Mouse (Mus musculus) gastrocnemius, adult 8-10 months (tissue): Measurements from ENCODE around the gene 4930455H04Rik. TPM values are rescaled to one million over a fixed set of nuclear protein-coding genes. Genes with fewer than 3 reads are reported as not detected.

ENCODE experiments used
- DNase-seq, 2 experiments: peaks; one replicate each; pipeline ENCODE4 v3.0.0; 2022; ENCODE audit warnings: low spot score in 2 of 2
- total RNA-seq, 4 experiments: library from RNA; stranded (reverse); gene quantifications; 2 replicates each; pipeline ENCODE4 v1.2.4; 2022

4930455H04Rik gene
- total RNA-seq, 4 experiments from 2014 or later, result 0.31 TPM; not detected in 3

DNA sequence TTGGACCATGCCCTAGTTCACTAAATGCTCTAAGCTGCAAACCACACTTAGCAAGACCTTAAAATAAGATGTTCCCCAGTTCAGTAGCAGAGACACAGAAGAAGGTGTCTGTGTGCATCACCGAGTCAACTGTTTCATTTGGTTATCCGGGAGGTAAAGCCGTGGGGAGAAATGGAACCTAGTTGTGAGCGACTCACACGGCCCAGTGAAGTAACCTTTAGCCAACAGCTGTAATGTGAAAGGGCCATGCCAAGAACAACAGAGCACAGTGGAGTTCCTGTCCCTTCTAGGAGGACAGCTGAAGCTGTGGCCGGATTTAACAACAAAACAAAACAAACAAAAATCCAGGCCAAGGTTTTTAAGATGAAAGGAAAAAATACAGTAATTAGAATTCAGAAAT is 1.3 kb upstream of the 4930455H04Rik start:
- DNase-seq, result no peak

DNA sequence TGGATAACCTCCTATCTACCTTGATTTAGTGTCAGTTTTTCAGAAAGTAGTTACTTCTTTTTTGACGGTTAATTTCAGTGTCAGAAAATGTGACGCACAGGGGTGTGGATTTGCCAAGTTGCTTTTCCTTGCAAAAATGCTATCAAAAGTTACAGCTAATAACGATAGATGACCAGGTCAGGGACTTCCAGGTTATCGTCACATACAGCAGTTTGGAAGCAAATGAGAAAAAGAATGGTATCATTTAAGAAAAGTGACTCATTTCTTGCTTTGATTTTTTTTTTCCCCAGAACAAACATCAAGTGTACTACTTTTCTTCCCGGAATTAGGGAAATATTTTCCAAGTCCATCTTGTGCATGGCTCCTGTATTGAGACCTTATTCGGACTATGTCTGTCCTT is 631 bp upstream of the 4930455H04Rik start:
- DNase-seq, result no peak

DNA sequence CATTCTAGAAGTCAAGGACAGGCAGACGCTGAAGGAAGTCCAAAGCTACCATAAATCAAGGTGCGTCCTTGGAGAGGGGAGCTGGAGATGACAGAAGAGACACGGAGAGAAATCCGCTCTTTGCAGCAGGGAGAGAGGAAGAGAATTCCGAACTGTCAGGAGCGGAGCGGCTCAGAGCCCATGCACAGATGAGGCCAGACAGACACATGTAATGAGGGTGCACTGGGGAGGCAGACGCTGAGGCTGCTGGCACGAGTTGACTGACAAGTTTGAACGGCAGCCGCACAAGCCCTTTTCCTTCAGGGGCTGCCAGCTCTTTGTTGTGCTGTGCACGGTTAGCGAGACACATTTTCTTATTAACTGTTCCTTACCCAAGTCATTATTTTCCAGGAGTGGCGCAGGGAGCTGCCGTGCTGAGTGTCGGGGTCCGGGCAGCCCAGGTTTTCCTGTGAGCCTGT is 502 bp downstream of the 4930455H04Rik start, which contains the start of gene Palmd:
Gene Palmd, minus strand, starts transcription at position 448 of the 458 bp plus-strand sequence.
- DNase-seq, result peak in 1 of 2 experiments; percentile 29

DNA sequence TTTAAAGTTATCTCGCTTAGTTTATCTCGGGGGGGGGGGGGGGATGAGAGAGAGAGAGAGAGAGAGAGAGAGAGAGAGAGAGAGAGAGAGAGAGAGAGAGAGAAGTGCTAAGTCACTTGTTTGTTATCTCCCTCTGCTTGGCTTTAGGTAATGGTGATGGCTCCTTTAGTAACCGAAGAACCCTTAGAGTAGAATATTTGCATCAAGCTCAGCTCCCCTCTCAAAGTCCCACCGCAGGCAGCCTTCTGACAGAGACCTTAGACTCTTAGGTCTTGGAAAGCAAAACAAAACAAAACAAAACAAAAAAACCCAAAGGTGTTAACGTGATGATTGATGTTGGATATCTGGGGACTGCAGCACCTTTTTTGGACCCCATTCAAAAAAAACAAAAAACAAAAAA is 936 bp downstream of the 4930455H04Rik start:
- no peak for DNase-seq

DNA sequence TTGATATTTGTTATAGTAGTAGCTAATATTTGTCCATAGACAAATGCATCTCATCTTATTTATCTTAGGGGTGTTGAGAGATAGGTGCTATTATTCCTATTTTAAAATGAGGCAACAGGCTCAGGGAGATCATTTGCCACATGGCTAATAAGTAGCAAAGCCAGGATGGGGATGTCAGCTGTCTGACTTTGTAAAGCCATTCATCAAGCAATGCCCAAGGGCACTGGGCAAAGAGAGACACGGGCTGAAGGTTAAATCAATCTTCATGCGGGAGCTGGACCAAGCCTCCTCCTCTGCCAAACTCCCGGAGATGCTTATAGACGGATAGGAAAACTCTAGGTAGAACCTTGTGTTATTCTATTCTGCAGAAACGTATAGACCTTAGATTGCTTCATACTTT is 1.7 kb downstream of the 4930455H04Rik start:
- no peak for DNase-seq

DNA sequence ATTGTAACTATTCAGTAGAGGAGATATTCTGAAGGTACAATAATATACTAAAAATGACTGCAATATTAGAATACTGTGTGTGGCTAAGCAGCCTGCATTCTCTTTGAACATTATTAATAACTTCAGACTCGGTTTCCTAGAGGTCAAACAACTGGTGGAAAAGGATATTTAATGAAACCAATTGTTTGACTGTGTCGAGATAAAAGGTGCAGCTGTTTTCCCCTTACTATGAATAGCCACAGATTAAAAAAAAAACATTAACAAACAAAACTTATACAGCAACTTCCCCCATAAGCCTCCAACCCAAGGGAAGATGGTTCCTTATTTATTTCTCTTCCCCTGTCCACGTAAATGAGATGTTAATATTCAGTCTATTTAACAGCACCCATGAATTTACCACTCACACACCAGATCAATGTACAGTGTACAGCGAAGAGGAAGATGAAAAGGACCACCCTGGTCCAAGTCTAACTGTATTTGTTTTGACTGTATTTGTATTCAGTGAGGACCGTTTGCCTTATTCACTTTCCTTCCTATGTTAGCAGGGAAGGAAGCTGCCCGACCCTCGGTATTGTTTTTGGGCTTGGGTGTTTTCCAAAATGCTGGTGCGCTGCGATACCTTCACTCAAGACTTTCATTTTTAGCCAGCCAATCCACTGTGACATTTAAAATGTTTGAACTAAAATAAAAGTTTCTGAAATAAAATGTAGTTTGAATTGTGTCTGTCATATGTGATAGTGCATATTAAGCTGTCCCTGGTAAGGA is 13.9 kb downstream of the 4930455H04Rik start:
- no peak for DNase-seq

DNA sequence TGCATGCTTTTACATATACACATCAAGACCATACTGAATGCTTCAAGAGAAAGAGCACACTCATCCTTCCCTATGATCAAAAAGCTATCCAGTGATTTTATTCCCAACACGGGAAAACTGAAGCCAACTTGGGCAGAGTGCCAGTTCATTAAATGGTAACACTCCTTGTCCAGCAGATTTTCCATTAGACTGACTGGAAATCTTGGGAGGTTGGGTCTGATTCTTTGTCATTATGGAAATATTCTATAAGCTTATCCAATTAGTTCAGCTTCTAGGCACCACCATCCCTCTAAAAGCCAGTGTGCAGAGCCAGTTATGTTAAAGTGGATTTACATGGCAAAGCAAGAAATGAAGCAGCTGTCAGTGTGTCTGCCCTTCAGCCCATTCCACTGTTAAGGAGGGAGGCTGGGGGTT is 17.0 kb downstream of the 4930455H04Rik start:
- DNase-seq, result no peak

DNA sequence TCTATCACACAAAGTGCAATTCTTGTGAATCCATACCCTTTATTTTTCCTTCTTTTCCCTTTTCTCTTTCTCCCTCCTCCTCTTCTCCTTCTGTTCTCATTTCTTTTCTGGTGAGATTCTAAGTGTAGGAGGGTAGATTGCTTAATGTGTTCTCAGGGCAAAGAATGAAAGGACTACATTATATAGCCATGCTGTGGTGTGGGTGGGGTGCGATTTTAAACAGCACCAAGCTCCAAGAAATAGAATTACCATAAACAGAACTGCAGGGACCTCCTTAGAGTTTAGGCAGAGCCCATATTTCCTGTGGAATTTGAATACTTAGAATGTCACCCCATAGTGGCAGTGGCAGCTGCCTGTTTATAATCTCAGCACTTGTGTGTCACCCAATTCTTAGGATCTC is 17.7 kb downstream of the 4930455H04Rik start:
- no peak for DNase-seq

DNA sequence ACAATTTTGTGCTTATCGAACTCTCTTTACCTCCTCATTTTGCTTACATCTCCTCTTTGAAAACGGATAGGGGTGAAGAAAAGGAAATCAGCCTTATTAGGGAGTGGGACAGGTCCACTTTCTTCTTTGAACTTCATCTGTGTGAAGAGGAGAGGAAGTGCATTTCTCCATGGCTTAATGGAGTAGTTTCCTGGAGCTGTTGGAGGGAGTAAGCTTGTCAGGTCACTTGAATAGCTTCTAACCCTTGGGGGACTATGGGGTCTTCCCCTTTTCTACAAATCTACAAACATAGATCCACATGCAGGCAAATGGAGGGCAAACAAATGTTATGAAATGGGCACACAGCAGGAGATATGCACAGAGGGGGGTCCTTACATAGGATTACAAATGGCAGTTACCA is 18.4 kb downstream of the 4930455H04Rik start:
- no peak for DNase-seq

DNA sequence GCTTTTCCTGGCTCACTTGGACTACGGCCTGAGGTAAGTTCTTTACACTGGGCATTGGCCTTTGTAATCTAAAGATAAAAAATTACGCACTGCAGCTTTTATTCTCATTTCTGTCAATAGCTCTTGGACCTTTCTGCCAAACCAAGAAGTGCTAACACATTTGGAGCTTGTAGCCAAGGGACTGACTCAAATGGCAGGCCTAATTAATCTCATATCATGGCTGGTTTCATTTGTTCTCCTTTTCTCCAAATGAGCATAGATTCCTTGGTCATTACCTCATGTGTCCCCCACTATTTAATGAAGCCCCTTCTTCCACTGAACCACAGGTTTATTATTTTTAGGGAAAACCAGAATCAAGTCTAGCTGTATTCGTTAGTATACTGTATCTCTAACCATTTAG is 20.2 kb downstream of the 4930455H04Rik start:
- no peak for DNase-seq

DNA sequence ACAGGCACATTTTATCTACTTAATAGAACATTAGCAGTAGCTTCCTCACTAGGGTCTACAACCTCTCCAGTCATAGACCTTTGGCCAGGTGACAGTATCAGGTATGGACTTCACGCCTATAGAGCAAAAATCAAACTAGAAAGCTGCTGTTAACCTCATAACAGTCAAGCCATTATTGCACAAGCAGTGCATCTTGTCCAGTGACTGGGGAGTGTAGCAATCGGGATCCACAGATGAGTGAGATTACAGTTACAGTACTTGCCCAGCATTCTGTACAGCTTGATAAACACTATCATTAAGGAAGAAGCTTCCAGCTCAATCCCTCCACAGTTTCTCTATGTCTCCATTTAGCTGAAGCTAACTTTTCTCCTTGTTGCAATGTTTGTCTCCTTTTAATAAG is 23.1 kb downstream of the 4930455H04Rik start:
- no peak for DNase-seq

DNA sequence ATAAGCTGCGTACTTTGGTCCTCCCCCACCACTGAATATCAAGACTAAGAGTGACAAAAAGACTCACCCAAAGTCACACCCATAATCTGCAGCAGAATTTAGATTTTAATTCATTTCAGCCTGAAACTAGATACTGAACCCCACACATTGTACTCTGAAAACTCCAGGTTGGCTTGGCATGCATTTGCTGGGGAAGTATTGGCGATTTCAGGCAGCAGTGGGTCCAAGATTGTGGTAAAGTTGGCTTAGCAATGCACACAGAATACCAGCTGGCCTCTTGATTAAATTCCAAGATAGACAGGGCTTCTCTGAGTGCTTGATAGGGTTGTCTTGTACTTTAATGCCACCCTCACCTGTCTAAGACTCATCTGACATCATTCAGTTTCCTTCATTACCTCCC is 24.9 kb downstream of the 4930455H04Rik start:
- no peak for DNase-seq

DNA sequence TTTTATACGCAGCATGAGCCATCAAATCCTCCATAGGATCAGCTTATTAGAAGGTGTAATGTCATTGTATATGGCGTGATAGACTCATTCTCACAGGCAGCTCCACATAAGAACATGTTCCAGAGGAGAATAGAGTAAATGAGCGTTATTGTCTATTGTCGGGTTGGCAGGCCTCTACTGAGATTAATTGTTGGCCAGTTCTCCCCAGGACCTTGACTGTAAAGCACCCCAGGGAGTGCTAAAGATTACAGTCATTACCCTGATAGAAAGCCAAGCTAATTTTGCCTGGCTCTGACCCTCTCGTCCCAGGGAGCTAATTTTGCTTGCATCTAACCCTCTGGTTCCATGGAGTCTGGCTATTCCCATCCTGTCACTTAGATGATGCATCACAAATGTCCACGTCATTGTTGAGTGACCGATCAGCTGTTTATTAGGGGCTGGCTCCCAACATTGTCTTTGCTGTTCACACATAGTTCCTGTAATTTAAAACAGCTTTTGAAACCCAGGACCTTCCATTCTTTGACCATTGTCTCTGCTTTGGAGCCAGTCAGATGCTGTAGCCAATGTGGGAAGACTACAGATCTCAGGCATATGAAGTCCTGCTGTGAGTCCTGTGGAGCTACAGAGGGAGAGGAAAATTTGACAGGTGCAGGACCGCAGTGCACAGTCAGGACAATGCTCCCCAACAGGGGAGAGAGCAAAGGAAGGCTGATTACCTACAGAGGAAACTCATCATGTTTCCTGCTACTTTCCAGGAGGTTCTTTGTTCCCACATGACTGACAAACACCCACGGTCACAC is 33.8 kb downstream of the 4930455H04Rik start:
- no peak for DNase-seq

DNA sequence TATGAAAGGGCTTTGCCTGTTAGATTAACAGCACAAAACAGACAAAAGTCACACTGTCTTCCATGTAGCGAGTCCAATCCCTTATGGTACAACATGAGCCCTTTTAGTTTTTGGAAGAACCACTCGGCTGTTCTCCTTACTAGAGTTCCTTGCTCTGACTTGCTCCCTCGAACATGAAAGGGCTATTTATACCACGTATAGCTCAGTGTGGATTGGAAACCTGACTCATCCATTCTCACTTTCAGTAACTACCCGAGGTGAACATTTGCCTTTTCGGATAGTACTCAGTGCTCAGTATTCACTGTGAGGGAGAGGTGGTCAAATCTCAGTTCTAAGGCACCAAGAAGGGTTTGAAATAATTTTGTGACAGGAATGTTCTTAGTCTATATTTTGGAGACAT is 35.3 kb downstream of the 4930455H04Rik start:
- no peak for DNase-seq

DNA sequence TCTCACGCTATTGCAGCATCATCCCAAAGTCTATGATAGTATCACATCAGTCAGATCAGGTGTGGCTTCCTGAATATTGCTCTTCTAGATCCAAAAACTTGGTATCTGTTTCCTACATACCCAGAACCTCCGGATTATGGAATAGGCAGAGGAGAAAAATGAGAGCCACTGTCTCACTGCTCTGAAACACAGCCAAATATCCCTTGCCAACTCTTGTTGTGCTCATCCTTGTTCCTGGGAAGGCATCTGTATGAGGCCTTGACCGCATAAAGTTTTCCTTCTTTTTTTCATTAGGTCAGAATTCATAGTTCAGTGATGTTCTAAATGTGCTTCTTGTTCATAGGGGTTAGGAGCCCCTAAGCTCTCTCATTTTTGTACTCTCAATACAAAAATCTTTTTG is 38.6 kb downstream of the 4930455H04Rik start:
- no peak for DNase-seq

DNA sequence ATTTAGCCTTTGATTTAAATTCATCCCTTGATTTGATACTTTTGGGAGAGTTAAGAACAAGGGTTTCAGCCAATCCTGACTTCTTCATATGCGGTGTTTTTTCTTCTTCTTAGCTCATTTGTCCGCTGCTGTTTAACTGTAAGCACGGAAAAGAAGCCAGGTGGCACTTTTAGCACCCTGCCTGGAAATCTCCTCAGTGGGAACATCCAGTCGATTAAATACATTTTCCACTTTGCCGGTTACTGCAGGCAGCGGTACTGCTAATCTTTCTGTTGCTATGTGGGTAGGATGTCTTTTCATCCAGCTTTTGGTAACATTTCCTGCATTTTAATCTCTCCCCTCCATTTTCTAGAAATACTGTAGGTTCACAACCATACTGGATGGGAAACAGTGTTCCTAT is 39.3 kb downstream of the 4930455H04Rik start:
- no peak for DNase-seq

DNA sequence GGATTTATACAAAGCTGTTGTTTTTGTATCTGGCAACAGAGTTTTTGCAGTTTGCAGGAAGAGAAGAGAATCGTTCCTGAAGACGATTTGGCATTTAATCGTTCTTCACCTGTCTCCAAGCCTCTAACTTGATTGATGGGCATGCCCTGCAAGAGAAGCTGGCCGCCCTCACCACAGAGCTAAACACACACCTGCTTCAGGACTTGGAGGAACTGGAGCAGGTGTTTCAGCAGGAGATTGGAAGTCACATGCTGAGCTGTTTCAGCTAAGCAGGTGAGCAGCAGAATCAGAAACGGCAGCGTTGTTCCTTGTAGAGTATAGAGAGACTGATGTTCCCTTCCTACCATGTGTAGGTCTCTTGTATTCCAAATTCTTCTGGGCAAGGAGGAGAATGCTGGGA is 42.1 kb downstream of the 4930455H04Rik start:
- DNase-seq, result no peak

DNA sequence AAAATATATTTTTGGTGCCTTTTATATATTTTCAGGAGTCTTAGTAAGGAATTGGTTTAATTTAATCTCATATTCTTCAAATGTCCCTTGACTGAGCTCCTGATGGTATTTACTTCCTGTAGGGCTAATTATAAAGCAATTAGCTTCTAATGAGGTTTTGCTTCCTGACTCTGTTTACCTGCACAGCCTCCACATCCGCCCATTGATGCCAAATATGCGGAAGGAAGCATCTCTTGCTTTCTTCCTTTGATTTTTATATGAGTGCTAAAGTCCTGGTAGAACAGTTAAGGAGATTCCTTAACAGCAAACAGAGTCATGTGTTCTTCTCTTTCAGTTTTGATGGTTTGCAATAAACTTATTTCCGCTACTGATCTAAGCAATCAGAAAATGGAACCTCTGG is 52.3 kb downstream of the 4930455H04Rik start:
- DNase-seq, result no peak

DNA sequence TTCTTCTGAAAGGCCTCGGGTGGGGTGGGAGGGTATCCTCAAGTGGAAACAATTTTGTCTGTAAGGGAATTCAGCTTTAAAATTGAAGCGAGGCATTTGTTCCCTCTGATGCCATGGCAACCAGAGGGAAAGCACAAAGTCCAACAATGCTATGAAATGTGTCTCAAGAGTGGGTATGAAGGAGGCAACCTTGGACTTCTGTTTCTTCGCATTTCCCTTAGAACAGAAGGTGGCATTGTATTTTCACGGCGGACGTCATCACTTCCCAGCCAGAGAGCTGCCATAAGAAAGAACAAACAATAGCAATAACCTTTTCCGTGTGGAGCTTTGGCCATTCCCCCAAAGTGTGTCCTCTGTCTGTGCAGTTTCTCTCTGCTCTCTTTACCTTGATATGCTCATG is 53.8 kb downstream of the 4930455H04Rik start:
- DNase-seq, result no peak

DNA sequence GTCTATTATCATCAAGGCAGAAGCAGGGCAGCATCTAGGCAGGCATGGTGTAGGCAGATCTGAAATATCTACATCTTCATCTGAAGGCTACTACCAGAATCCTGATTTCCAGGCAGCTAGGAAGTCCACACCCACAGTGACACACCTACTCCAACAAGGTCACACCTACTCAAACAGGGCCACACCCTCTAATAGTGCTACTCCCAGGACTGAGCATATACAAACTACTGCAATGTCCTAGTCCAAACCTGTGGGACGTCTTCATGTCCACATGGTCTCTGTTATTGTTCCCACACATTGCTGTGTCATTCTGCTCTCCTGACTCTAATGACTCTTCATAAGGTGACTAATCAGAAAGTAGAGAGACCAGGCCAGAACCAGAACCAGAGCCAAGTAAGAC is 56.0 kb downstream of the 4930455H04Rik start:
- no peak for DNase-seq

DNA sequence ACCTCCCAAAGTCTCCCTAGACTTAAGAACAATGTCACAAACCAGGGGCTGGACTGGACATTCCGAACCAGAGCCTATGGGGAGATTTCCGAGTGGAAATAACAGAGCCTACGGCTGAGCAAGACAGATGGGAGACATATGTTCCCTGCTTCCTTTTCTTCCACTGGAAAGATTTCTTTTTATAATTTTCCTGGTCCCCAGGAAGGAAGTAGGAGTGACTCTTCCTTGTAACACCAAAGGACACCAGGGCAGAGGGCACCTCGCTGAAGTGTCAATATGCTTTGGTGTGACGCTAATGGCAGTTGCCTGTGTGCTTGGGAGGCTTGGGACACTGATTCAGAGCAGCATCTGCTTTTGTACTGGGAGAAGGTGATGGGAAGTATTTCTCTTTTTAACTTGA is 56.5 kb downstream of the 4930455H04Rik start:
- DNase-seq, result no peak

DNA sequence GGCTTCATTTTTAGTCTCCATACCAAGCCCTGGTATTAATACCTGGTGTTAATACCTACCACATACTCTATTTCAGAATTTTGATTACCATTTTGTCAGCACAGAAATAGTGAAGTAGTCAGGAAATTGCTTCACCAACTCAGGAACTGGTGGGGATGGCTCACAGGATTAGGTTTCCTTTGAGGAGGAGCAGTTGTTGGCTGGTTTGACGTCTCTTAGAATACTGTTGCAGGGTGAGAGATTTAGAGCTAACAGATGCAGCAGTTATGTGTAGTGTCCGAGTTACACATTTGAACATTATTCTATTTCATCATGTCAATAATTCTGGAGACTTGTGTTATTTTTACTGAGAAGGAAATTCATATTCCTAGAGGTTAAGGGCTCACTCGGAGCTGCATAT is 57.4 kb downstream of the 4930455H04Rik start:
- no peak for DNase-seq
